Comparison of ENCODE assay signal across 25 mouse cellular contexts in the genomic region with DNA sequence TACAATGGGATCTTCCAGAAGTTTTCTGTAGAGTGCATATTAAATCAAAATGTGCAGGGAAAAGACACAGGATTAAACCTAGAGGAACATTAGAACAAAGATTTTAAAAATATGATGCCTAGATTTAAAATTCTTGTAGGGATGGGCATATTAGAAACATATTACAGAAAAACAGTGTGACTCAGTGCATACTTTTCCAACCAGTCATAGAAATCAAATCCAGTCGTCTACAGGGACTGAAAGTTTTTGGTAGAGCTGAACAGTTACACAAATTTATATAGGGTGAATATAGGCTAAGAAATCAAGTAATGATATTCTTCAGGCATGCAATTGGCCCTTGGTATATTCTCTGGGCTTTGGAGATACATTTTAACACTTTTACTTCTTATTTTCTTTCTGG.
DNase-seq lines count a peak whose midpoint lies in the region; ATAC-seq and TF ChIP-seq lines count a peak whose summit lies in the region.
"Had no signal": no experiment of that assay in that cellular context is flagged by ENCODE, and none has a peak within 500 bp of the region (broad histone marks: within the 10 kb centered on the region; RNA-seq: fewer than 3 reads in every experiment).

No protein-coding gene starts in this region.

- no peaks in the 10 kb centered on the region for H3K79me3 ChIP-seq in C2C12 (ENCODE audit: low read depth)

- H3K27me3 ChIP-seq in C2C12 (ENCODE audit: control insufficient read depth, insufficient read depth, insufficient read length): no peaks in the 10 kb centered on the region
- no peaks in the 10 kb centered on the region for H3K27me3 ChIP-seq in neural tube, embryonic 15.5 days (replicated peaks)
- no peaks in the 10 kb centered on the region for H3K27me3 ChIP-seq in midbrain, embryonic 14.5 days (ENCODE audit: control insufficient read depth, insufficient read depth, low read length)
- H3K27me3 ChIP-seq: CH12.LX, Patski had no signal

- H3K79me2 ChIP-seq in C2C12 (ENCODE audit: control insufficient read depth, insufficient read depth): no peaks in the 10 kb centered on the region

- no peak overlapping the region for H3K4me2 ChIP-seq in neural tube, embryonic 15.5 days
- no peak overlapping the region for H3K4me2 ChIP-seq in midbrain, embryonic 14.5 days (ENCODE audit: low read length)

- no peak for TF ChIP-seq CTCF in C2C12 (IDR thresholded peaks at IDR 0.05; ENCODE audit: control insufficient read depth, insufficient read depth, insufficient read length)

- H3K27ac ChIP-seq in neural tube, embryonic 15.5 days (replicated peaks): no peak overlapping the region
- H3K27ac ChIP-seq in midbrain, embryonic 14.5 days (replicated peaks; ENCODE audit: low read depth, low read length): no peak overlapping the region

- H3K4me3 ChIP-seq in C2C12 (ENCODE audit: insufficient read depth, poor library complexity, severe bottlenecking): no peak overlapping the region
- no peak overlapping the region for H3K4me3 ChIP-seq in neural tube, embryonic 15.5 days (replicated peaks)
- no peak overlapping the region for H3K4me3 ChIP-seq in midbrain, embryonic 14.5 days (replicated peaks; ENCODE audit: low read depth, low read length)

- no peak overlapping the region for H3K9ac ChIP-seq in neural tube, embryonic 15.5 days (replicated peaks)
- H3K9ac ChIP-seq in midbrain, embryonic 14.5 days (replicated peaks; ENCODE audit: low read length): no peak overlapping the region

- peak; percentile 78 for DNase-seq in 3T3-L1 (ENCODE audit: low read depth, low spot score)
- DNase-seq in NIH3T3 (ENCODE audit: low read depth): peak; percentile 58
- DNase-seq in adrenal gland, postnatal 4 days (ENCODE audit: low spot score in 2 of 2): no peak
- no peak for DNase-seq in midbrain, embryonic 14.5 days
- DNase-seq: adrenal gland, adult 2 months; adrenal gland, adult 8-10 months; adrenal gland, postnatal 10 days; adrenal gland, postnatal 14 days; adrenal gland, postnatal 25 days; adrenal gland, postnatal 36 days; B cell, adult 2 months; cerebellum, adult 11 months; cerebellum, adult 11-12 months; cerebellum, adult 18-20 months; cerebellum, adult 2 months; cerebellum, adult 8-10 months; cerebellum, adult 9-10 months; cerebellum, adult 9-11 months had no signal

- H3ac ChIP-seq in C2C12 (ENCODE audit: control insufficient read depth, insufficient read length, low read depth): no peak overlapping the region

- ATAC-seq in neural tube, embryonic 15.5 days (ENCODE audit: low FRiP score): no peak
- no peak for ATAC-seq in midbrain, embryonic 14.5 days (ENCODE audit: low FRiP score, low TSS enrichment)
- ATAC-seq: activated CD4-positive, CD25-positive, alpha-beta regulatory T cell, adult 4 months; CD4-positive, CD25-positive, alpha-beta regulatory T cell, adult 4 months; Patski had no signal

- no peaks in the 10 kb centered on the region for H3K9me3 ChIP-seq in neural tube, embryonic 15.5 days (replicated peaks)
- no peaks in the 10 kb centered on the region for H3K9me3 ChIP-seq in midbrain, embryonic 14.5 days (ENCODE audit: control insufficient read depth, low read length)

- no peaks in the 10 kb centered on the region for H3K36me3 ChIP-seq in C2C12 (ENCODE audit: control insufficient read depth, insufficient read depth)
- H3K36me3 ChIP-seq in neural tube, embryonic 15.5 days: no peaks in the 10 kb centered on the region
- H3K36me3 ChIP-seq in midbrain, embryonic 14.5 days (ENCODE audit: control insufficient read depth, insufficient read depth, low read length): no peaks in the 10 kb centered on the region
- H3K36me3 ChIP-seq: G1E had no signal

- H3K4me1 ChIP-seq in neural tube, embryonic 15.5 days: no peaks in the 10 kb centered on the region
- no peaks in the 10 kb centered on the region for H3K4me1 ChIP-seq in midbrain, embryonic 14.5 days (ENCODE audit: control insufficient read depth, insufficient read depth, low read length)

- 84% methylated on average over 1 of the region's 1 CpGs for WGBS in neural tube, embryonic 15.5 days
- 84% methylated on average over 1 of the region's 1 CpGs for WGBS in midbrain, embryonic 14.5 days

TF ChIP-seq in C2C12, 6 proteins besides CTCF, POLR2A, EP300 and RAD21:
- TF ChIP-seq CEBPB (IDR thresholded peaks at IDR 0.05; ENCODE audit: low read depth): no peak
- peak; percentile 45 for TF ChIP-seq FOSL1 (IDR thresholded peaks at IDR 0.05; ENCODE audit: insufficient read depth, low read length, poor library complexity, severe bottlenecking)

Comparison
In these comparisons a context has a peak if more than half of its experiments do, and no peak if none do; other contexts are left out.
1. DNase-seq: peak in 3T3-L1 (single experiment) and NIH3T3 (single experiment); none in adrenal gland, postnatal 4 days (0 of 2) and midbrain, embryonic 14.5 days (single experiment).